Mouse (Mus musculus) bone marrow, adult 2 months (tissue): Measurements from ENCODE around the gene Stx6.

Experiments used
- CTCF ChIP-seq: fragments of 200-500 bp; IDR thresholded peaks from 2 replicates; pipeline ENCODE4 v1.5.1; 2011; ENCODE audit warnings: low read length, control low read depth; ENCODE audit not compliant: control insufficient read depth, insufficient read depth
- POLR2A ChIP-seq: fragments of 200-500 bp; IDR thresholded peaks from 2 replicates; pipeline ENCODE4 v1.6.1; 2011; ENCODE audit warnings: low read depth, mild to moderate bottlenecking, control low read depth, low read length, borderline replicate concordance; ENCODE audit not compliant: control insufficient read depth

- no peak for TF ChIP-seq POLR2A
- no peak for TF ChIP-seq CTCF
Measured at GRCm38 (mm10) chr1:155244771-155245211, 86.3 kb downstream of the Stx6 start.
